Mouse (Mus musculus): ENCODE measurements around the gene Itfg2. TPM values are rescaled to one million over a fixed set of nuclear protein-coding genes. Genes with fewer than 3 reads are reported as not detected.
A peak's percentile ranks its signal among the peaks of the same experiment; 100 is the strongest.

The Itfg2 gene
- 21.8 and 33.7 TPM in 2 replicates for polyA plus RNA-seq (2015; fragmentation: Nextera tagmentation; extraction: Ambion mirVana)

DNA sequence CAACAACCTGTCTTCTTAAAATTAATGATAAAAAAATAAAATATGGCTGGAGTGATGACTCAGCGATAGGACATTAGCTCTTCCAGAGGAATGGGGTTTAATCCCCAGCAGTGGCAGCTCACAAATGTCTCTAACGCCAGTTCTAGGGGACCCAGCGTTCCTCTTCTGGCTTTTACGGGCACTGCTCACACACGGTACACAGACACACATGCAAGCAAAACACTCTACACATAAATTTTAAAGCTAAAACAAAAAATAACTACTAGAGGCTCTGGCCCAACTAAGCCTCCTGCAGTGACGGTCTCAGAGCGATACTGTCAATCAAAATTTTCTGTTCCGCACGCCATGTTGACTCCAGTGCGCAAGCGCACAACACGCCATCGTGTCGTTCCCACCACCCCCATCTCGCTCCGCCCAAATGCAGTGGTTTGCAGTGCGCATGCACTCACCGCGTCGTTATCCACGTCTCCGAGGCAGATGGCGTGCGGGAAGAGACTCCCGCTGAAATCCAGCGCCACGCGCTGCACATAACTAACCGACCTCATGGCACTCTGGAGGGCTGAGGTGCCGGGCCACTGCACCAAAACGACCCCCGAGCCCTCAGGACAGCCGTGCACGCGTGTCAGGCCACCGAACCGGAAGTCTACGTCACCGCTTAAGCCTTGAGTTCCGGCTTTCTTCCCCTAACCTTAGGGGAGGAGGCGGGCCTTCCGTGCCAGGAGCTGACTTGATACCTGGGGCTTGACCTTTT is at the start of gene Itfg2:
Itfg2 (minus strand) TSS at position 663 of the 751 bp plus-strand sequence.
- Histone ChIP-seq H3K9me3 (replicated peaks) (no peaks in the 10 kb centered on the region), H3K4me2 (peak within 1 kb of the TSS; percentile 75), H3K4me1 (replicated peaks) (peaks cover 7% of the 10 kb centered on the region), H3K4me3 (peak within 1 kb of the TSS; percentile 69), H3K27me3 (no peaks in the 10 kb centered on the region), H3K36me3 (peaks cover 12% of the 10 kb centered on the region; the same call in 1 of the 2 replicates), H3K9ac (peak within 1 kb of the TSS; percentile 73), H3K27ac (peak within 1 kb of the TSS; percentile 94)
- 0% methylated on average over 42 of the region's 42 CpGs for WGBS
- ATAC-seq (replicated peaks; ENCODE audit: insufficient number of reproducible peaks, insufficient read depth, low FRiP score, low read depth) = peak; percentile 94

GRCm38 (mm10) chr6:128474112-128474511 is 49.4 kb upstream of the Itfg2 start:
- Histone ChIP-seq H3K4me1 (replicated peaks) (no peaks in the 10 kb centered on the region), H3K4me3 (no peak overlapping the region), H3K4me2 (no peak overlapping the region), H3K9me3 (replicated peaks) (no peaks in the 10 kb centered on the region), H3K27me3 (no peaks in the 10 kb centered on the region), H3K9ac (no peak overlapping the region), H3K36me3 (no peaks in the 10 kb centered on the region), H3K27ac (no peak overlapping the region)
- ATAC-seq (replicated peaks; ENCODE audit: insufficient number of reproducible peaks, insufficient read depth, low FRiP score, low read depth) = no peak
- WGBS = 77% methylated on average over 6 of the region's 6 CpGs

- no peaks in the 10 kb centered on the region for H3K4me1 ChIP-seq (replicated peaks)
- H3K27me3 ChIP-seq = no peaks in the 10 kb centered on the region
- H3K4me2 ChIP-seq = peak overlapping the region; percentile 27
- no peak for ATAC-seq (replicated peaks; ENCODE audit: insufficient number of reproducible peaks, insufficient read depth, low FRiP score, low read depth)
- no peaks in the 10 kb centered on the region for H3K9me3 ChIP-seq (replicated peaks)
- WGBS = 9% methylated on average over 9 of the region's 12 CpGs
- H3K4me3 ChIP-seq = no peak overlapping the region
- H3K9ac ChIP-seq = no peak overlapping the region
- H3K36me3 ChIP-seq = no peaks in the 10 kb centered on the region
- H3K27ac ChIP-seq = no peak overlapping the region
Measured at GRCm38 (mm10) chr6:128469451-128469850, 44.7 kb upstream of the Itfg2 start.

- H3K4me1 ChIP-seq (replicated peaks) = no peaks in the 10 kb centered on the region
- no peaks in the 10 kb centered on the region for H3K36me3 ChIP-seq
- no peak for ATAC-seq (replicated peaks; ENCODE audit: insufficient number of reproducible peaks, insufficient read depth, low FRiP score, low read depth)
- H3K4me2 ChIP-seq = no peak overlapping the region
- no peak overlapping the region for H3K27ac ChIP-seq
- H3K27me3 ChIP-seq = no peaks in the 10 kb centered on the region
- H3K9me3 ChIP-seq (replicated peaks) = no peaks in the 10 kb centered on the region
- H3K4me3 ChIP-seq = no peak overlapping the region
- 42% methylated on average over 2 of the region's 2 CpGs for WGBS
- no peak overlapping the region for H3K9ac ChIP-seq
Measured at GRCm38 (mm10) chr6:128467298-128467697, 42.6 kb upstream of the Itfg2 start.

GRCm38 (mm10) chr6:128466563-128466962 is 41.8 kb upstream of the Itfg2 start:
- ATAC-seq (replicated peaks; ENCODE audit: insufficient number of reproducible peaks, insufficient read depth, low FRiP score, low read depth) = no peak
- Histone ChIP-seq H3K4me2 (no peak overlapping the region), H3K4me1 (replicated peaks) (no peaks in the 10 kb centered on the region), H3K27ac (no peak overlapping the region), H3K36me3 (no peaks in the 10 kb centered on the region), H3K9ac (no peak overlapping the region), H3K27me3 (no peaks in the 10 kb centered on the region), H3K9me3 (replicated peaks) (no peaks in the 10 kb centered on the region), H3K4me3 (no peak overlapping the region)
- 54% methylated on average over 3 of the region's 3 CpGs for WGBS

- no peaks in the 10 kb centered on the region for H3K4me1 ChIP-seq (replicated peaks)
- WGBS = 61% methylated on average over 7 of the region's 7 CpGs
- no peak overlapping the region for H3K4me3 ChIP-seq
- no peak for ATAC-seq (replicated peaks; ENCODE audit: insufficient number of reproducible peaks, insufficient read depth, low FRiP score, low read depth)
- H3K9ac ChIP-seq = no peak overlapping the region
- H3K27ac ChIP-seq = no peak overlapping the region
- H3K27me3 ChIP-seq = no peaks in the 10 kb centered on the region
- H3K4me2 ChIP-seq = no peak overlapping the region
- H3K9me3 ChIP-seq (replicated peaks) = no peaks in the 10 kb centered on the region
- no peaks in the 10 kb centered on the region for H3K36me3 ChIP-seq
Measured at GRCm38 (mm10) chr6:128466043-128466442, 41.3 kb upstream of the Itfg2 start.

- Histone ChIP-seq H3K27ac (no peak overlapping the region), H3K9me3 (replicated peaks) (no peaks in the 10 kb centered on the region), H3K4me2 (no peak overlapping the region), H3K36me3 (no peaks in the 10 kb centered on the region), H3K9ac (no peak overlapping the region), H3K4me3 (no peak overlapping the region), H3K27me3 (no peaks in the 10 kb centered on the region), H3K4me1 (replicated peaks) (no peaks in the 10 kb centered on the region)
- ATAC-seq (replicated peaks; ENCODE audit: insufficient number of reproducible peaks, insufficient read depth, low FRiP score, low read depth) = no peak
- 75% methylated on average over 4 of the region's 4 CpGs for WGBS
Measured at GRCm38 (mm10) chr6:128464996-128465395, 40.3 kb upstream of the Itfg2 start.

- Histone ChIP-seq H3K27me3 (no peaks in the 10 kb centered on the region), H3K4me1 (replicated peaks) (no peaks in the 10 kb centered on the region), H3K27ac (no peak overlapping the region), H3K4me2 (no peak overlapping the region), H3K9me3 (replicated peaks) (no peaks in the 10 kb centered on the region), H3K4me3 (no peak overlapping the region), H3K36me3 (no peaks in the 10 kb centered on the region), H3K9ac (no peak overlapping the region)
- ATAC-seq (replicated peaks; ENCODE audit: insufficient number of reproducible peaks, insufficient read depth, low FRiP score, low read depth) = no peak
Measured at GRCm38 (mm10) chr6:128461606-128462005, 36.9 kb upstream of the Itfg2 start.

DNA sequence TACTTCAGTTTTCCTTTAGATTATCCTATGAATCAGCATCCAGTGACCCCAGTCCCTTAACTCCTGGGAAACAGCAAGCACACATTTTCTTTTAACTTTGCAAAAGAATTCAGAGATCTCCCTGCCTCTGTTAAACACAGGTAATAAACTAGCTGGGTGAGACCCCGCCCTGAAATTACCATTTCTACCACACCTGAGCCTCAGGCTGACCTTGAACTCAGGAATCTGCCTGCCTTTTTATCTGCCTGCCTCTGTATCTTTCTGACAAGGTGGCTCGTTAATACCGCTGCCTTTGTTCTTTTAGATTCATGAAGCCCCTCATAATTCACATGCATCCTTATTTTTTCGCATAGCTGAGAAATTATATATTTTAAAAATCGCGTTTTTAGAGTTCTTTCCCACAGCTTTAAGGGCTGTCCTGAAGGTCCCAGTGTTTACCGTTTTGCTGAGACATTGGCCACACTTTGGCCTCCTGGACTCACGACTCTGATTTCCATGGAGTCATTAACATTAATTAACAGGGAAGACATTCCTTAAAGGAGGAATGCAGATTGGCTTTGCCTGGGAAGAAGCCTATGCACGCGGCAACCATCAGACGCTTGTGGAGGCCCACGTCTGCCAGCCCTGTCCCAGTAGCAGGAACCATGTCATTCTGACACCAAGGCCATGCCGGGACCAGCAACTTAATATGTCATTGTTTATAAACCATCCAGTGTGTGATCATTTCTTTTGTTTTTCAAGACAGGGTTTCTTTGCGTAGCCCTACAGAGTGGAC is 36.2 kb upstream of the Itfg2 start:
- H3K4me2 ChIP-seq = no peak overlapping the region
- H3K27ac ChIP-seq = no peak overlapping the region
- ATAC-seq (replicated peaks; ENCODE audit: insufficient number of reproducible peaks, insufficient read depth, low FRiP score, low read depth) = no peak
- H3K9me3 ChIP-seq (replicated peaks) = no peaks in the 10 kb centered on the region
- no peak overlapping the region for H3K9ac ChIP-seq
- no peaks in the 10 kb centered on the region for H3K4me1 ChIP-seq (replicated peaks)
- no peak overlapping the region for H3K4me3 ChIP-seq
- H3K27me3 ChIP-seq = no peaks in the 10 kb centered on the region
- WGBS = 73% methylated on average over 14 of the region's 14 CpGs
- no peaks in the 10 kb centered on the region for H3K36me3 ChIP-seq

GRCm38 (mm10) chr6:128460321-128460720 is 35.6 kb upstream of the Itfg2 start:
- no peak for ATAC-seq (replicated peaks; ENCODE audit: insufficient number of reproducible peaks, insufficient read depth, low FRiP score, low read depth)

GRCm38 (mm10) chr6:128457186-128457585 is 32.5 kb upstream of the Itfg2 start:
- Histone ChIP-seq H3K27ac (no peak overlapping the region), H3K4me3 (no peak overlapping the region), H3K4me1 (replicated peaks) (no peaks in the 10 kb centered on the region), H3K36me3 (no peaks in the 10 kb centered on the region), H3K27me3 (no peaks in the 10 kb centered on the region), H3K4me2 (no peak overlapping the region), H3K9me3 (replicated peaks) (no peaks in the 10 kb centered on the region), H3K9ac (no peak overlapping the region)
- ATAC-seq (replicated peaks; ENCODE audit: insufficient number of reproducible peaks, insufficient read depth, low FRiP score, low read depth) = no peak
- WGBS = 74% methylated on average over 5 of the region's 5 CpGs

More at GRCm38 (mm10) chr6:128460321-128460720, 35.6 kb upstream of the Itfg2 start:
- Histone ChIP-seq H3K4me1 (replicated peaks) (no peaks in the 10 kb centered on the region), H3K4me3 (no peak overlapping the region), H3K27ac (no peak overlapping the region), H3K27me3 (no peaks in the 10 kb centered on the region), H3K9ac (no peak overlapping the region), H3K4me2 (no peak overlapping the region), H3K9me3 (replicated peaks) (no peaks in the 10 kb centered on the region), H3K36me3 (no peaks in the 10 kb centered on the region)
- WGBS = 29% methylated on average over 2 of the region's 2 CpGs
